Mouse (Mus musculus): Measurements from ENCODE around the gene Hpd.

Hpd gene

GRCm38 (mm10) chr5:123190912-123191311 lies 8.4 kb upstream of the Hpd start:
- in situ Hi-C loops (cut with MboI; ENCODE audit: unreplicated experiment in 2 of 2): loop anchor here in 1 of 2 experiments (25.0 kb wide), 1 partner anchor 1104 kb away; no protein-coding TSS in a partner anchor

DNA sequence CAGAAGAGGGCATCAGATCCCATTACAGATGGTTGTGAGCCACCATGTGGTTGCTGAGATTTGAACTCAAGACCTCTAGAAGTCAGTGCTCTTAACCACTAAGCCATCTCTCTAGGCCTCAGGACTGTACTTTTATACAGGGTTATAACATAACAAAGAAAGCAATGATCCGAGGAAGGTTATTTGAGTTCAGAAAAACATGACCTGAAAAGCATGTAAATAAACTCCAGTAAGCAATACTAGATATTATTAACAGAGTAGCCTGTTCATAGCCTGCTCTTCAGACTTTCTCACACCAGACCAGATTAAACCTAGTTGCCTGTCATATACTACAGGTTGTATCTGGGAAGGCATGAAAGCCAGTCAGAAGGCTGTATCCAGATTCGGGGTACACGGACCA lies 4.8 kb upstream of the Hpd start:
- in situ Hi-C loops (cut with MboI; ENCODE audit: unreplicated experiment in 2 of 2): loop anchor here in 1 of 2 experiments (25.0 kb wide), 1 partner anchor 1100 kb away; no protein-coding TSS in a partner anchor

- in situ Hi-C loops (cut with MboI; ENCODE audit: unreplicated experiment in 2 of 2): loop anchor here in 1 of 2 experiments (25.0 kb wide), 1 partner anchor 1099 kb away; no protein-coding TSS in a partner anchor
Measured at GRCm38 (mm10) chr5:123185966-123186365, 3.4 kb upstream of the Hpd start.

GRCm38 (mm10) chr5:123181536-123181935 lies 991 bp downstream of the Hpd start:
- in situ Hi-C loops (cut with MboI; ENCODE audit: unreplicated experiment in 2 of 2): loop anchor here in 1 of 2 experiments (25.0 kb wide), 1 partner anchor 1094 kb away; no protein-coding TSS in a partner anchor

DNA sequence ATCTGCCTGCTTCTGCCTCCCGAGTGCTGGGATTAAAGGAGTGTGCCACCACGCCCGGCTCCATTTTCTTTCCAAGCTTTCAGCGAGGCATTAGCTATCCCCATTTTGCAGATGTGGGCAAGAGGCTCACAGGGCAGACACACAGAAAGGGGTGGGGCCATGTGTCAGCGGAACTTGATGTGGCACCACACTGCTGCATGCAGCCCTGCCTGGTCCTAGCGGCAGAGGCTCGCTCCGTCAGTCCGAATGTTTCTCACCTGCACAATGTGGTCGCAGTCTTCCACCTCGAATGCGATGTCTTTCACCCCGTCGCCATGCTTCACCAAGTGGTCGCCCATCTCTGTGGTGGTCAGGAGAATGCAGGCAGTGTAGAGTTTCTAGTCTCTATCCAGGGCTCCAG lies 2.1 kb downstream of the Hpd start:
- in situ Hi-C loops (cut with MboI; ENCODE audit: unreplicated experiment in 2 of 2): loop anchor here in 1 of 2 experiments (25.0 kb wide), 1 partner anchor 1093 kb away; no protein-coding TSS in a partner anchor

DNA sequence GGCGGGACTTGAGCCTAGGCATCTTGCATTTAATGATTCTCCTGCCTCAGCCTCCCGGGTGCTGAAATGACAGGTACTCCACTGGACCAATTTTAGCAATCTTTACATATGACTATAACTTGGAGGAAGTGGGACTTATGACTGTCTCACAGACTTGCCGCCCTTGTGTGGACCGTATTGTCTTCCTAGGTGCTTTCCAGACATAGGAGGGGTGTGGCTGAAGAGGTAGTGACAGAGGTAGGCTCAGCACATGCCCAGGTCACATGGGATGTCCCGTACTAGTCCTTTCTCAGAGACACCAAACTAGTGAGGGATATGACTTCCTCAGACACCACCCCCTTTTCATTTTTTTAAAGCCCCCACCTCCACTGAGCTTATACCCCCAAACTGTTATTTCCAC lies 3.7 kb downstream of the Hpd start:
- in situ Hi-C loops (cut with MboI; ENCODE audit: unreplicated experiment in 2 of 2): loop anchor here in 1 of 2 experiments (10.0 to 25.0 kb wide), 2 partner anchors 214 to 1091 kb away; no protein-coding TSS in a partner anchor

- in situ Hi-C loops (cut with MboI; ENCODE audit: unreplicated experiment in 2 of 2): loop anchor here (5.0 to 25.0 kb wide), 4 partner anchors 39 to 209 kb away; partner anchors contain the start of gene Rhof (in 2 of the 2)
Measured at GRCm38 (mm10) chr5:123171646-123172350, 10.7 kb downstream of the Hpd start.

GRCm38 (mm10) chr5:123170365-123170764 lies 12.2 kb downstream of the Hpd start:
- in situ Hi-C loops (cut with MboI; ENCODE audit: unreplicated experiment in 2 of 2): loop anchor here (5.0 to 25.0 kb wide), 4 partner anchors 38 to 208 kb away; partner anchors contain the start of gene Rhof (in 2 of the 2)

- in situ Hi-C loops (cut with MboI; ENCODE audit: unreplicated experiment in 2 of 2): loop anchor here in 1 of 2 experiments (25.0 kb wide), 1 partner anchor 207 kb away; no protein-coding TSS in a partner anchor
Measured at GRCm38 (mm10) chr5:123169284-123169683, 13.2 kb downstream of the Hpd start, which contains the start of gene Psmd9. Psmd9 (plus strand) TSS chr5:123169413.

DNA sequence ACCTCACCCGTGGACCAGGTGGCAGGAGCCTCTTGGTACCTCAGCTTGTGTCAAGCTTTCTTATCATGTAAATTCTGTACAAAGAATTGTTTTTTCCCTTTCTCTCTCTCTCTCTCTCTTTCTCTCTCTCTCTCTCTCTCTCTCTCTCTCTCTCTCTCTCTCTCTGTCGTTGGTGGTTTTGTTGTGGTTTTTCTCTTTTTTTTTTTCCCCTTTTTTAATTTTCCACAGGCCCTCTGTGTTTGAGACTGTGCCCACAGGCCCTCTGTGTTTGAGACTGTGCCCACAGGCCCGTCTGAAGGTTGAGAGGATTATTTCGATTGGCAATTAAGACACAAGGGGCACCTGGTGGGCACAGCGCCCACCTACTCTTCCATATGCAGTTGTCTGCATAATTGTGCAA lies 14.9 kb downstream of the Hpd start:
- in situ Hi-C loops (cut with MboI; ENCODE audit: unreplicated experiment in 2 of 2): loop anchor here in 1 of 2 experiments (25.0 kb wide), 1 partner anchor 205 kb away; no protein-coding TSS in a partner anchor

- in situ Hi-C loops (cut with MboI; ENCODE audit: unreplicated experiment in 2 of 2): loop anchor here in 1 of 2 experiments (25.0 kb wide), 1 partner anchor 204 kb away; no protein-coding TSS in a partner anchor
Measured at GRCm38 (mm10) chr5:123166437-123166836, 16.1 kb downstream of the Hpd start.

GRCm38 (mm10) chr5:123162942-123163341 lies 19.6 kb downstream of the Hpd start:
- in situ Hi-C loops (cut with MboI; ENCODE audit: unreplicated experiment in 2 of 2): loop anchor here in 1 of 2 experiments (25.0 kb wide), 1 partner anchor 201 kb away; no protein-coding TSS in a partner anchor

- in situ Hi-C loops (cut with MboI; ENCODE audit: unreplicated experiment in 2 of 2): loop anchor here in 1 of 2 experiments (25.0 kb wide), 1 partner anchor 198 kb away; no protein-coding TSS in a partner anchor
Measured at GRCm38 (mm10) chr5:123160341-123160740, 22.2 kb downstream of the Hpd start.

- in situ Hi-C loops (cut with MboI; ENCODE audit: unreplicated experiment in 2 of 2): loop anchor here in 1 of 2 experiments (25.0 kb wide), 1 partner anchor 198 kb away; no protein-coding TSS in a partner anchor
Measured at GRCm38 (mm10) chr5:123159866-123160265, 22.7 kb downstream of the Hpd start.

DNA sequence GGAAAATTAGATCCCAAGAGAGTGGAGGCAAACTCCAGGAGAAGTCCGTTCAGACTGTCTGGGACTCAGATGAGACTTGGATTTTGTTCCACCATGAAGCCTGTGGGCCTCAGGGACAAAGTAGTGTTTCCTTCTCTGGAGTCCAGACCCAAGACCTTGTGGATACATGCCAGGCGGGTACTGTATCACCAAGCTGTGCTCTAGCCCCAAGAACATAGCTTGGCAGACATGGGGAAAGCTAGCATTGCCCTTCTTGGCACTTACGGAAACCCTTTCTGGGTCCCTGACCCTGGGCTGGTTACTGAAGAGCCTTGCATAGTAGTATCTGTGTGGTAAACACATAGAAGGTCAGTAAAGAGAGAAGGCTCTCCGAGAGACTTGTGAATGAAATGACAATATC lies 23.1 kb downstream of the Hpd start:
- in situ Hi-C loops (cut with MboI; ENCODE audit: unreplicated experiment in 2 of 2): loop anchor here in 1 of 2 experiments (25.0 kb wide), 1 partner anchor 197 kb away; no protein-coding TSS in a partner anchor

DNA sequence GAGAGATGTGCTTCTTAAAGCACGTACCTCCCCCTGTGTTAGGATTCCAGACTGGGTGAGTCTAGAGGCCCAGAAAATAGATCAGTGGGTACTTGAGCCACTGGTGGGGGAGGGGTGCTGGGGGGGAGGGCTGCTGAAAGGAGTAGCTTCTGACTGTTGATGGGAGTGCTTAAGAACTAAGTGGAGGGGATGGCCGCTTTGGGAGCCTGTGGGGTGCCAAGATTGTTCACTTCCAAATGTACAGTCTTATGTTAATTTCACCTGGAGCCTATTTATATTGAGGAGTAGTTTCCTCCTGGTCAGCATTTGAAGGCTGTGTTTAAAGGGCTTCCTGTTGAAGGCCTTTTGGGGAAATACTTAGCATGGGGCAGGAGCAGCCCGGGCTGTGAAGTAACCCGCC lies 24.6 kb downstream of the Hpd start:
- in situ Hi-C loops (cut with MboI; ENCODE audit: unreplicated experiment in 2 of 2): loop anchor here in 1 of 2 experiments (25.0 kb wide), 1 partner anchor 196 kb away; no protein-coding TSS in a partner anchor

GRCm38 (mm10) chr5:123156763-123157162 lies 25.8 kb downstream of the Hpd start:
- in situ Hi-C loops (cut with MboI; ENCODE audit: unreplicated experiment in 2 of 2): loop anchor here in 1 of 2 experiments (25.0 kb wide), 1 partner anchor 194 kb away; no protein-coding TSS in a partner anchor

DNA sequence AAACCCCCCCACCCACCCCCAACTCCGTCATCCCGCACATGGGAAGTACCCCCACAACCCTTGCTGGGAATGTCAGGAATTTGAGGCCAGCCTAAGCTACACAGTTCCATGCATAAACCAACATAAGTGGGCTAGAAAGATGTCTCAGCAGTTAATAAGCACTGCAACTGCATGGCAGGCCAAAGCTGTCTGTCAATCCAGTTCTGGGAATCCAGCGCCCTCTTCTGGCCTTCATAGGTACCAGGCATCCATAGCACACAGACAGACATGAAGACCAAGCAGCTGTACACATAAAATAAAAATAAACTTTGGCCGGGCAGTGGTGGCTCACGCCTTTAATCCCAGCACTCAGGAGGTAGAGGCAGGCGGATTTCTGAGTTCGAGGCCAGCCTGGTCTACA lies 27.1 kb downstream of the Hpd start:
- in situ Hi-C loops (cut with MboI; ENCODE audit: unreplicated experiment in 2 of 2): loop anchor here in 1 of 2 experiments (25.0 kb wide), 1 partner anchor 193 kb away; no protein-coding TSS in a partner anchor

DNA sequence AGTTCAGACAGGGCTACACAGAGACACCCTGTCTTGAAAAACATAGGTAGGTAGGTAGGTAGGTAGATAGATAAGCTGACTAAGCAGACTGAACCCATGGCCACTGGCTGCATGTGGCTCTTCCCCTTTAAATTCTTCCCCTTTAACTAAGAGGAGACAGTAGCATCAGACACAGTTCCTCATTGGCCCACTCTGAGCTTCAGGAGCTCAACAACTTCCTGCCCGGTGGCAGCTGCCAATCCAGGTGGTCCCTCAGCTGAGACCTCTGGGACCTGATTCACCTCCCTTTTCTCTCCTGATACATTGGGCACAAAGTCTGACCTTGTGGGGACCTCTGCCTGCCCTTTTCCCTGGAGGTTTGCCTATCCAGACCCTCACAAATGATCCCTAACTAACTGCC lies 29.6 kb downstream of the Hpd start:
- in situ Hi-C loops (cut with MboI; ENCODE audit: unreplicated experiment in 2 of 2): loop anchor here in 1 of 2 experiments (25.0 kb wide), 1 partner anchor 191 kb away; no protein-coding TSS in a partner anchor

DNA sequence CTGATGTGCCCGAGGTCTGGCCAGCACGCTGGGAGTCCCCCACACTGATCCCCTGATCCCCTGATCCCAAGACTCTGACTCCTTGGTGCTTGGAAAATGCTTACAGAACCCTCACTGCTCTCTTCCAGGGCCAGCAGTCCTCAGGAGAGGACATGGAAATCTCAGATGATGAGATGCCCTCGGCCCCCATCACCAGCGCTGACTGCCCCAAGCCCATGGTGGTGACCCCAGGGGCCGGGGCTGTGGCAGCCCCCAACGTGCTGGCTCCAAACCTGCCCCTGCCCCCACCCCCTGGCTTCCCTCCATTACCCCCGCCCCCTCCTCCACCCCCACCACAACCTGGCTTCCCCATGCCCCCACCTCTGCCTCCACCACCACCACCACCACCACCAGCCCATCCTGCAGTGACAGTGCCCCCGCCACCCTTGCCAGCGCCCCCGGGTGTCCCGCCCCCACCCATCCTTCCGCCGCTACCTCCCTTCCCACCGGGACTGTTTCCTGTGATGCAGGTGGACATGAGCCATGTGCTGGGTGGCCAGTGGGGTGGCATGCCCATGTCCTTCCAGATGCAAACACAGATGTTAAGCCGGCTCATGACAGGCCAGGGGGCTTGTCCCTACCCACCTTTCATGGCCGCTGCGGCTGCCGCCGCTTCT lies 30.7 kb downstream of the Hpd start:
- in situ Hi-C loops (cut with MboI; ENCODE audit: unreplicated experiment in 2 of 2): loop anchor here in 1 of 2 experiments (25.0 kb wide), 1 partner anchor 190 kb away; no protein-coding TSS in a partner anchor
